Mouse (Mus musculus) heart, embryonic 10.5 days (tissue): ENCODE measurements around the gene Pnrc1. TPM values are rescaled to one million over a fixed set of nuclear protein-coding genes. Genes with fewer than 3 reads are reported as not detected.
"Not testable (repeated sequence)": the region's sequence is repeated elsewhere in the genome, so short reads cannot be mapped to it uniquely, and the experiment has no call there.

Experiments
- DNase-seq: peaks from one replicate; pipeline ENCODE4 v3.0.0-alpha.2; 2017; ENCODE audit warnings: low spot score
- H3K27ac ChIP-seq: fragments of 300-500 bp; sonication (generic); 2 replicates; pipeline ENCODE4 v1.5.1; 2016; ENCODE audit warnings: mild to moderate bottlenecking
- H3K27me3 ChIP-seq: fragments of 300-500 bp; sonication (generic); 2 replicates; pipeline ENCODE4 v1.6.1; 2016; ENCODE audit warnings: mild to moderate bottlenecking; ENCODE audit not compliant: poor library complexity, insufficient read depth, severe bottlenecking
- H3K36me3 ChIP-seq: fragments of 300-500 bp; sonication (generic); 2 replicates; pipeline ENCODE4 v1.6.1; 2016; ENCODE audit warnings: mild to moderate bottlenecking, moderate library complexity
- H3K4me1 ChIP-seq: fragments of 300-500 bp; sonication (generic); 2 replicates; pipeline ENCODE4 v1.6.1; 2016; ENCODE audit warnings: mild to moderate bottlenecking
- H3K4me3 ChIP-seq: fragments of 300-500 bp; sonication (generic); 2 replicates; pipeline ENCODE4 v1.5.1; 2016; ENCODE audit warnings: mild to moderate bottlenecking, moderate library complexity
- H3K9me3 ChIP-seq: fragments of 300-500 bp; sonication (generic); 2 replicates; pipeline ENCODE4 v1.6.1; 2016; ENCODE audit warnings: mild to moderate bottlenecking, moderate library complexity
- WGBS: fragments of 180-500 bp; shearing (Covaris S2); methylation state at CpG from one replicate; pipeline ENCODE4 v1.1.7; 2016; 5-methylcytosine and 5-hydroxymethylcytosine counted together
- polyA plus RNA-seq: library from polyadenylated mRNA; unstranded; fragments of >200 nt; fragmentation: Nextera tagmentation; extraction: Ambion mirVana; gene quantifications from 2 replicates; pipeline ENCODE4 v1.2.1, GENCODE M21; 2016

The Pnrc1 gene
- polyA plus RNA-seq = 73.8 and 78.9 TPM in 2 replicates

DNA sequence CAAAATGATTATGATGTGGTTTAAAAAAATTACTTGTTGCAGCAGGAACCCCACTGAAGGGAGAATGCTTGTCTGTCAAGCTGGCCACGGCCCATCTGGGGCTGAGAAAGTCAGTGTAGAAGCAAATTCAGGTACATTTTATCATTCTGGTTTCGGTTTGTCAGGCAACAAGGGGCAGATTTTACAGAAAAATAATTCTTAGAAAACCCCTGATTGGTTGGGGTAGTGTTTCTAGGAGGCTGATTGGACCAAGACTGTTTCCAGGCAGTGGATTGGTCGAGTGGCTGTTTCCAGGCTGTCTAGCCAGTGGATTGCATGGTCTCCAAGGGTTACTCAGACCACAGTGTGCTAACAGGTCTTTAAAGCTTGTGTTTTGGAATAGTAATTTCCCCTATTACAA is at the start of gene Pnrc1:
Gene Pnrc1, minus strand, starts transcription at position 162 of the 400 bp plus-strand sequence.
- H3K4me3 ChIP-seq = no peak within 1 kb of the TSS
- no peak within 1 kb of the TSS for H3K27ac ChIP-seq

DNA sequence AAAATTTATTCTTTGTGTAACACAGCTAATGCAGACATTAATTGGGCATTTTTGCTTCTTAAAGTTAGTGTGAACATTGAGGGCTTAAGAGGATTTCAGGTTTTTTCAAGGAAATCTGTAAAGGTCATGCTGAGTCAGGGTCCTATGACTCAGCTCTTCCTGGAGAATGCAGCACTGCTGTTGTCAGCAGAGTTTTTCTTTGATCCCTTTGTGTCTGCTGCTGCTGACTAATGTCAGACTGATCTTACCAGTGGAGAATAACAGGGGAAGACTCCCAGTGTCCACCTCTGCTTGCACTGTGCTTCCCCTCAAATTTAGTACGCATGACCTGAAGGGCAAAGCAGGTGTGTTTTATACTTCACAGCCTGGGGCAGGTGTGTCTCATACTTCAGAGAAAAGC is 48.0 kb upstream of the Pnrc1 start:
- H3K9me3 ChIP-seq = no peaks in the 10 kb centered on the region
- peak; percentile 77 for DNase-seq
- 68% methylated on average over 1 of the region's 1 CpGs for WGBS
- H3K4me3 ChIP-seq = no peak overlapping the region
- no peaks in the 10 kb centered on the region for H3K4me1 ChIP-seq
- H3K36me3 ChIP-seq = peaks cover 55% of the 10 kb centered on the region
- H3K27ac ChIP-seq = no peak overlapping the region
- no peaks in the 10 kb centered on the region for H3K27me3 ChIP-seq

More for the DNA sequence above, at the start of gene Pnrc1:
- WGBS = 64% methylated on average over 3 of the region's 3 CpGs
- Histone ChIP-seq H3K36me3 (no peaks in the 10 kb centered on the region), H3K27me3 (no peaks in the 10 kb centered on the region; the same call in 1 of the 2 replicates), H3K9me3 (no peaks in the 10 kb centered on the region), H3K4me1 (no peaks in the 10 kb centered on the region)
- no peak for DNase-seq

DNA sequence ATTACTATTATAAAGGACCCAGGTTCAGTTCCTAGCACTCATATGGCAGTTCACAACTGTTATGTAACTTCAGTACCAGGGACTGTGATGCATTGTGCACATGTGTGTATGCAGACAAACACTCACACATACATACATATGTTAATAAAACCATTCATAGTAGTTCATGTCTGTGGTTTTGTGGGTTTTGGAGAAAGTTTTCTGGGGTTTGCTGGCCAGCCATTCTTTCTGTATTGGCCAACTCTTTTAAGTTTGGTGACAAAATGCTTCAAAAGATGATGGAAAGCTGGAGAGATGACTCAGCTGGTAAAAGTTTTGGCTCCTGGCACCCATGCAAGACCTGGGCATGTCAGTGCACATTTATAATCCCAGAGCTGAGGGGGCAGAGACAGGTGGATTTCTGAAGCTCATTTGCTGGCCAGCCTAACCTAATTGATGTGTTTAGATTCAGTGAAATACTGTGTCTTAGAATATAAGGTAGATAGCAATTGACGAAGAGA is 43.0 kb upstream of the Pnrc1 start:
- Histone ChIP-seq H3K4me1 (no peaks in the 10 kb centered on the region), H3K36me3 (peaks cover 63% of the 10 kb centered on the region), H3K27me3 (no peaks in the 10 kb centered on the region), H3K9me3 (no peaks in the 10 kb centered on the region), H3K27ac (no peak overlapping the region), H3K4me3 (no peak overlapping the region)
- WGBS = 96% methylated on average over 1 of the region's 1 CpGs
- no peak for DNase-seq

DNA sequence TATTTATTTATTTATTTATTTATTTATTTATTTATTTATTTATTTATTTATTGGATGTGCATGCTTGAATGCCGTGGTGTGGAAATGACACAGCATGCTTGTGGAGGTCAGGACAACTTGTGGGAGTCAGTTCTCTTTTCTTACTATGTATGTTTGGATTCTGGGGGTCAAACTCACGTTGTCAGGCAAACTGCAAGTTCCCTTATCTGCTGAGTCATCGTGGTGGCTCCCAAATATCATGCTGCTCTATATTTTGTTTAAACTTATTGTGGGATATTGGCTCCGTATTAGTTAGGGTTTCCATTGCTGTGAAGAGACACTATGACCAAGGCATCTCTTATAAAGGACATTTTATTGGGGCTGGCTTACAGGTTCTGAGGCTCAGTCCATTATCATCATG is 41.2 kb upstream of the Pnrc1 start:
- 88% methylated on average over 4 of the region's 4 CpGs for WGBS

DNA sequence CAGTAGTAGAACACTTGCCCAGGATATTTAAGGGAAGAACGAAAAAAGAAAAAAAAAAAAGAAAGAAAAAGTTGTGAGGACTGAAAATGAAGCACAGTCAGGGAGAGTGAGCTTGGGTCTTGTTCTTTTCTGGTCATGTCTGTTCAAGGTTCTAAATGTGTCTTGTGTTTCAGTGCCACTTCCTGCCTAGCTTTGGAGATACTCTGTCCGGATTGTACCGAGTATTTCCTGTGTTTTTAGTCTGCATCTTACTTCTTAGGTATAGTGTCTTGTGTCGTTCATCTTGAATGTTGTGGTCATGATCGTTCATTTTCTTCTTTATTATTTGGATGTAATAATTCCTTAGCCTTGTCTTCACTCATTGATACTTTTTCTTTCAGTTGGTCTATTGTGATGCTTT is 25.9 kb upstream of the Pnrc1 start:
- 74% methylated on average over 5 of the region's 5 CpGs for WGBS
- Histone ChIP-seq H3K4me3 (no peak overlapping the region), H3K4me1 (peaks cover 5% of the 10 kb centered on the region; the same call in 1 of the 2 replicates)

More for the DNA sequence above, 41.2 kb upstream of the Pnrc1 start:
- no peak for DNase-seq
- Histone ChIP-seq H3K27ac (no peak overlapping the region), H3K9me3 (no peaks in the 10 kb centered on the region), H3K4me3 (no peak overlapping the region), H3K36me3 (peaks cover 63% of the 10 kb centered on the region), H3K27me3 (no peaks in the 10 kb centered on the region), H3K4me1 (no peaks in the 10 kb centered on the region)

DNA sequence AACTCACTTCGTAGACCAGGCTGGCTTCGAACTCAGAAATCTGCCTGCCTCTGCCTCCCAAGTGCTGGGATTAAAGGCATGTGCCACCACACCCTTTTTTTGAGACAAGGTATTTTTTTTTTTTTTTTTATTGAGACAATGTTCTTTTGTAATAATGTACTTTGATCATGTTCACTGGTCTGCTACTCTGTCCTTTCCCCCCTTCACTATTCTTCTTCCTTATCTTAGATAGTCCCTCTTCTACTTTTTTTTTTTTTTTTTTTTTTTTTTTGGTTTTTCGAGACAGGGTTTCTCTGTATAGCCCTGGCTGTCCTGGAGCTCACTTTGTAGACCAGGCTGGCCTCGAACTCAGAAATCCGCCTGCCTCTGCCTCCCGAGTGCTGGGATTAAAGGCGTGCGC is 24.2 kb upstream of the Pnrc1 start:
- not testable (repeated sequence) for H3K4me1 ChIP-seq, H3K9me3 ChIP-seq, H3K36me3 ChIP-seq, H3K27ac ChIP-seq, H3K27me3 ChIP-seq, H3K4me3 ChIP-seq, DNase-seq
- WGBS = 93% methylated on average over 7 of the region's 8 CpGs

More for the DNA sequence above, 25.9 kb upstream of the Pnrc1 start:
- Histone ChIP-seq H3K27me3 (no peaks in the 10 kb centered on the region), H3K36me3 (0 out of 2 replicates have a peak, but pooled peaks cover 4% of the 10 kb centered on the region), H3K27ac (no peak overlapping the region), H3K9me3 (no peaks in the 10 kb centered on the region)
- DNase-seq = no peak

DNA sequence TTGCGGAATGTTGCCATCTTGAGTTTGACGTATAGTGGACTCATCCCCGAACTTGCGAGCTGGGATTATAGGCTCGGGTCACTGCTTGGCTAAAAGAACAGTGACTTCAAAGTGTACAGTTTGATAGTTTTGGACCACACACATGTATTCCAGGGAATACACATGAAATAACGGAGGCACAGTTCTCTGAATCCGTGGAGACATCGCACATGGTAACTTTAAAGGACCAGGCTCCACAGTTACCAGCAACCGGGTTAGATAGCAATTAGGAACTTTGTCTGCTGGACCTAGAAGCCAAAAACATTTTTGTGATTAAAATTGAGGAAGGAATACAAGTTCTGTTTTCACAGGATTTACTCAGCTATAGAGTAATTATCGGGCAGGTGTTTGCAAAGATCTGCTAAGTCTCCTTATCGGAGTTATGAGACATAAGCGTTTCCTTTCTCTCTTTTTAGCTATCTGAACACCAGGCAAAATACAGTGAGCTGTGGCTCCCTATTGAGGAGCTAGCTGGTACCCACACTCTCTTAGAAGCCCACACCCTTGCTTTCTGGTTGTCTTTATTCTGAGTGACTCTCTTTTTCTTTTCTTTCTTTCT is 21.0 kb upstream of the Pnrc1 start:
- DNase-seq = no peak
- H3K4me3 ChIP-seq = peak overlapping the region; percentile 84
- no peaks in the 10 kb centered on the region for H3K9me3 ChIP-seq
- H3K27ac ChIP-seq = peak overlapping the region; percentile 92; the same call in 1 of the 2 replicates
- H3K36me3 ChIP-seq = no peaks in the 10 kb centered on the region
- WGBS = 19% methylated on average over 12 of the region's 12 CpGs
- H3K27me3 ChIP-seq = no peaks in the 10 kb centered on the region
- H3K4me1 ChIP-seq = peaks cover 5% of the 10 kb centered on the region; the same call in 1 of the 2 replicates

DNA sequence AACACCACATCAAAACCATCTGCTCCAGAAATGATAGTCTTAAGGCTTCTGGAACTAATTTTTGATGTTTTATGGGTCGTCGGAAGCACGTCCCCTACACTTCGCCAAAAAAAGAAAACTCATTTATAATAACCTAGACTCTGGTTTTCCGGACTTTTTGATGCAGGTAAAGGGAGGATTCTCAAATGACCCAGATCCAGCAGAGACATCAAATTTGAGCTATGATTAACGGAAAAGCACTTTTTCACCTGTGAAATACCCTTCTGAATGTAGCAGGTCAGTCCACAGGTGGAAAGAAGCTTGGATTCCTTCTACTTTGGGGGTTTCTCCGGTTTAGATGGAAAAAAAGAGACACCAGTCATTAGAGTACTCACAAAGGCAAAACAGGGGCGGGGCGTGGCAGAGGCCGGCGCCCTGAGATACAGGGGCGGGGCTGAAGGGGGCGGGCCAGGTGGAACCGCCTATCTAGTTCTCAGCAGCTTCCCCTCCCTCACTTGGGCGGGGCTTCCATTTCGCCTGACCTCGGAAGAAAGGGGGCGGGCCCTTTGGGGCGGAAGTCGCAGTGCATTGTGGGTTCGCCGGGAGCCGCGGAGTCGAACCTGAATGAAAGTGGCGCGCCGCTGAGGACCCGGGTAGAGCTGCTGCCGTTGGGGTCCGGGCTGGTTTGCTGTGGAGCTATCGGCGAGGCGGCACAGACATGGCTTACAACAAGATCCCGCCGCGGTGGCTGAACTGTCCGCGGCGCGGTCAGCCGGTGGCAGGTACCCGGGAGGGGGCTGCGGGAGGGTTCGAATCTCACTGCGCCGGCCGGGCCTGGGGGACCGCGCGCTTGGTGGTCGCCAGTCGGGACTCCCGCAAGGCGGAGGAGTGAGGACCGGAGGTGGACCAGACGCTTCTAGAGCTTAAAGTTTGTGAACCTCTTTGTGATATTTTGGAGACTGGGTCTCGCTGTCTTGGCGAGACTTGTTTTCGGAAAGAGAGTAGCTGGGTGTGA is 20.1 kb upstream of the Pnrc1 start, which contains the start of gene Rngtt:
Gene Rngtt, plus strand, starts transcription at position 548 of the 994 bp plus-strand sequence.
- Histone ChIP-seq H3K4me1 (peaks cover 5% of the 10 kb centered on the region; the same call in 1 of the 2 replicates), H3K36me3 (no peaks in the 10 kb centered on the region), H3K27me3 (no peaks in the 10 kb centered on the region), H3K4me3 (peak within 1 kb of the TSS; percentile 84), H3K27ac (peak within 1 kb of the TSS; percentile 92), H3K9me3 (no peaks in the 10 kb centered on the region)
- DNase-seq = peak; percentile 98
- 4% methylated on average over 60 of the region's 60 CpGs for WGBS

DNA sequence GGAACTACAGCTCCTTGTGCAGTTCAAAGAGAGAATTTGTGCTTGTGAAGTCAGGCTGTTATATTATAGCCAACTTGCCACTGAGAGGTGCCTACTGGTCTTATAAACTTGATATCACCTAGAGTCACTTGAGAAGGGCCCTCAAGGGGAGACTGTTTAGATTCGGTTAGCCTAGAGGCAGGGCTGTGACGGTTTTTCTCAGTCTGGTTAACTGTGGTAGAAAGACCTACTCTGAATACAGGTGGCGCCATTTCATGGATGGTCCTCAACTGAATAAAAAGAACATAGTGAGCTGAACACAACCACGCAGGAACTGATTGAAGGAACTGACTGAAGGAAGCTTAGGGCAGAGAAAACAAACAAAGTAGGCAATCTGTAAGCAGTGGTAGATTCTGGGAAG is 17.2 kb upstream of the Pnrc1 start:
- Histone ChIP-seq H3K36me3 (0 out of 2 replicates have a peak, but pooled peaks cover 2% of the 10 kb centered on the region), H3K4me3 (no peak overlapping the region), H3K27ac (no peak overlapping the region), H3K27me3 (no peaks in the 10 kb centered on the region), H3K9me3 (peaks cover 7% of the 10 kb centered on the region), H3K4me1 (peaks cover 5% of the 10 kb centered on the region; the same call in 1 of the 2 replicates)
- no peak for DNase-seq
- 71% methylated on average over 4 of the region's 4 CpGs for WGBS

DNA sequence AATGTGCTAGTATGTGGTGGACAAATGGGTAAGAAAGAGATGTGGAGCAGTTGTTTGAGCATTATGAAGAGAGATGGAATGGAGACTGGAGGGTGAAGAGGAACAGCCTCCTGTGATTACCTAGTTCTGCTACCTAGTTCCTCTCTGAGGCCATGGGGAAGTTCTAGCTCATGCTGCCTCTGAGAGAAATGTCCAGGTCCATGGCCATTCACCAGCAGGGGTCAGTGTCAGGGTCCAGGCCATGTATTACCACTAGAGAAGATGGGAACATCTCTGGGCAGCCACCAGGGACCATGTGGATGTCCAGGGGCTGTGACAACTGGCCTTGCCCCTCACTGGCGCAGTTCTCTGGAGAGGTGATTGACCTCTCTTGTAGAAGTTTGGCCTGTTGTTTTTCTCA is 13.1 kb upstream of the Pnrc1 start:
- WGBS = 83% methylated on average over 1 of the region's 1 CpGs
- Histone ChIP-seq H3K27ac (no peak overlapping the region), H3K27me3 (no peaks in the 10 kb centered on the region), H3K9me3 (peaks cover 7% of the 10 kb centered on the region), H3K4me3 (no peak overlapping the region), H3K36me3 (0 out of 2 replicates have a peak, but pooled peaks cover 2% of the 10 kb centered on the region), H3K4me1 (no peaks in the 10 kb centered on the region)
- DNase-seq = no peak

DNA sequence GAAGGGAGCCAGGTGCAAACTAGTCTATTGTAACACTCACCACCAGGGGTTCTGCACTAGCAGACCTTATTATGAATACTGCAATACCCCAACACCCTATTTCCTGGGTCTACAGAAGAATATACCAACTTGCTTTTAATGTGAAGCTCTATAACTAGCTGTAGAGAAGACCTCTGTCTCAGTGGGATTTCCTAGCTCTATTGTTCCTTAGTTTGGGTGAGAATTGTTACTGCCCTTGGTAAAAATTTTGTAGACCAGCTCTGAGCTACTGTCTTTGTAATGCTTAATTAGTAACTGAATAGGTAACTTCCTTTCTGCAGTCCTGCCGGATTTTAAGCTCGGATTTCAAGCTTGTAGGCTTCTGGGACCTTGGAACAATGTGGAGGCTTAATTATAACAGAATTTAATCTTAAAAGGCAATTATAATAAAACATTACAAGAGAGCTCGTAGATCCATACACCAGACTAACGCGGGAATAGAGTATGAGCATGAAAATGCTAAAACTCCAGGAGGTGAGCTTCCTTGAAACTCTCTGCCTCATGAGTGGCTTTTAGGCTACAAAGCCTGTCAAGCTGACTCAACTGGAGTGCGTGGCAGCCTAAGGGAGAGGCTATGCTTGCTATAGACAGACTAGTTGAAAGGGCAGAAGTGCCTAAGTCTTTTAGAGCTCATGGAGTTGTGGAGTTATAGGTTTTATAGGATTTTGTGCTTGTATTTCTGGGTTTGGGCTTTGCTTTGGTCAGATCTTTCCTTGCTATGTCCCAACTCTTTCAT is 11.1 kb upstream of the Pnrc1 start:
- DNase-seq, H3K27me3 ChIP-seq, H3K36me3 ChIP-seq, H3K27ac ChIP-seq, H3K4me3 ChIP-seq, H3K4me1 ChIP-seq, H3K9me3 ChIP-seq: not testable (repeated sequence)
- 85% methylated on average over 6 of the region's 6 CpGs for WGBS
